Mouse (Mus musculus): ENCODE results near the gene Tbc1d14. TPM values are rescaled to one million over a fixed set of nuclear protein-coding genes. Genes with fewer than 3 reads are reported as not detected.

Gene Tbc1d14
- polyA plus RNA-seq, 1 experiment from 2014 or later: 26.0 TPM

DNA sequence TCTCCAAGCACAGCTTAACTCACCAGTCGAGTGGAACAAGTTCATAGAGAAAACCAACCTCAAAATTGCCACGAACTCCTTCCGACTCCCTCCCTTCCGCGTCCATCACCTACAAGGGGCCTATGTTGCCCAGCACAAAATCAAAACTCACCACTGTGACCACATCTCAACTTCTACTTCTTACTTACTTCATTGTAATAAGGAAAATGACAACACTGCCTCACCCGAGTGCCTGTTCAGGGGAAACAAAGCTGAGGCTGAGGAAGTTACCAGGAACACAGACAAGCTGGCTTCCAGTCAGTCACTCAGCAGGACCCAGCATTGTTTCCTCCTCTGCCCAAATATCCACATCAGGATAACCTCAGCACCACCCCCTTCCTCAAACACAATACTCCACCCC, 29.3 kb downstream of the Tbc1d14 start:
- ATAC-seq (replicated peaks; ENCODE audit: low FRiP score): no peak
- no peaks in the 10 kb centered on the region for H3K36me3 ChIP-seq (ENCODE audit: control insufficient read depth, insufficient read depth, low read length)
- peaks cover 41% of the 10 kb centered on the region for H3K4me1 ChIP-seq (replicated peaks; ENCODE audit: control insufficient read depth, insufficient read depth, low read length)
- no peak overlapping the region for H3K27ac ChIP-seq (ENCODE audit: low read depth, low read length)
- 71% methylated on average over 6 of the region's 6 CpGs for WGBS
- no peak overlapping the region for H3K9ac ChIP-seq (ENCODE audit: low read depth, low read length)
- no peaks in the 10 kb centered on the region for H3K27me3 ChIP-seq (replicated peaks; ENCODE audit: control insufficient read depth, insufficient read depth, low read length)
- no peaks in the 10 kb centered on the region for H3K9me3 ChIP-seq (ENCODE audit: control insufficient read depth, low read length)
- H3K4me3 ChIP-seq (ENCODE audit: low read depth, low read length): no peak overlapping the region
- DNase-seq (ENCODE audit: low spot score): no peak
- no peak overlapping the region for H3K4me2 ChIP-seq

DNA sequence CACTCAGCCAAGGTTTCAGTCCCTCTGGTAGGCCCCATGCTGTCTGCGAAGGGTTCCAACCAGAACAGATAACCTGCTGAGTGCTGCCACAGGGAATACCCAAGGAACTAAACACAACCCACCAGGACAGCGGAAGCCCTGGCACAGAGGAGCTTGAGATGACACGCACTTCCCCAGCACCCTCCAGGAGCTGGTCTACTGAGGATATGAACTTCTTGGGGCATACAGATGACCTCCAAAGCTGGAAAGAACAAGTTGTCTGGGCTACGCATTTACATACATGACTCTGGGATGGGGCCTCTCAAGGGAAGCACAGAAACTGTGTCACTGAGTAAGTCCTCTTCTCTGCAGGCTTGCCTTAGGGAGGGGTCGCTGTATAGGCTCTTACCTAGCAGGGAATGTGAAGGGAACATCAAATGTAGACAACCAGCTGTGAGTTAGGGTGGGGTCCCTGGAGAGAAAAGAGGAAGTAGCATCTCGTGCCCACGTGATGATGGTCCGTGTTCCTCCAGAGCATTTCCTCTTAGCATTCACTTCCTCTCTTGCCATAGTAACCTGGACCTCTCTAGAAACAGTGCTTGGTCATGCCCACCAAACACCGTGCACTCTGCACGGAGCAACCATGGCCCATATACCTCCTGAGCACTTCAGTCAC, 30.2 kb downstream of the Tbc1d14 start:
- no peaks in the 10 kb centered on the region for H3K9me3 ChIP-seq (ENCODE audit: control insufficient read depth, low read length)
- no peak for DNase-seq (ENCODE audit: low spot score)
- no peaks in the 10 kb centered on the region for H3K36me3 ChIP-seq (ENCODE audit: control insufficient read depth, insufficient read depth, low read length)
- H3K4me2 ChIP-seq: no peak overlapping the region
- H3K4me3 ChIP-seq (ENCODE audit: low read depth, low read length): no peak overlapping the region
- no peaks in the 10 kb centered on the region for H3K27me3 ChIP-seq (replicated peaks; ENCODE audit: control insufficient read depth, insufficient read depth, low read length)
- peak overlapping the region; percentile 5; the same call in 1 of the 2 replicates for H3K27ac ChIP-seq (ENCODE audit: low read depth, low read length)
- peaks cover 38% of the 10 kb centered on the region for H3K4me1 ChIP-seq (replicated peaks; ENCODE audit: control insufficient read depth, insufficient read depth, low read length)
- peak; percentile 30 for ATAC-seq (replicated peaks; ENCODE audit: low FRiP score)
- H3K9ac ChIP-seq (ENCODE audit: low read depth, low read length): no peak overlapping the region
- WGBS: 56% methylated on average over 10 of the region's 10 CpGs

DNA sequence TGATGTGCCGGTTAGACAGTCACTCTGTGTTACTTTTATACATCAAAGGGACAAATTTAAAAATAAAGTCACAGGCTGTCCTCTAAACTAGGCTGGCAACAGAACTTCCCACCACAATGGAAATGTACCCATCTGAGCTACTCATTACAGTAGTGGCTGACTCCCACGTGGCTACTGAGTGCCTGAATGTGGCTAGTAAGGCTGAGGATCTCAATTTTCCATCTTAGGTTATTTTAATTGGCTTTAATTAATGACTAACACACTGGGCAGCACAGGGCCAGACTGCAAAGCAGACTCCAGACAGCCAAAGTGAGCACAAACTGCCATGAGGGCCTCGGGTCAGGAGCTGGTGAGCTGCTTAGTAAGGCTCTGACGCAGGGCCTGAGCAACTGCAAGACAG, 31.6 kb downstream of the Tbc1d14 start:
- Histone ChIP-seq H3K4me2 (no peak overlapping the region), H3K27me3 (replicated peaks; ENCODE audit: control insufficient read depth, insufficient read depth, low read length) (no peaks in the 10 kb centered on the region), H3K9ac (ENCODE audit: low read depth, low read length) (no peak overlapping the region), H3K36me3 (ENCODE audit: control insufficient read depth, insufficient read depth, low read length) (no peaks in the 10 kb centered on the region), H3K4me3 (ENCODE audit: low read depth, low read length) (no peak overlapping the region), H3K9me3 (ENCODE audit: control insufficient read depth, low read length) (no peaks in the 10 kb centered on the region), H3K27ac (ENCODE audit: low read depth, low read length) (no peak overlapping the region), H3K4me1 (replicated peaks; ENCODE audit: control insufficient read depth, insufficient read depth, low read length) (peaks cover 41% of the 10 kb centered on the region)
- ATAC-seq (replicated peaks; ENCODE audit: low FRiP score) (no peak), DNase-seq (ENCODE audit: low spot score) (no peak)
- 86% methylated on average over 4 of the region's 4 CpGs for WGBS

DNA sequence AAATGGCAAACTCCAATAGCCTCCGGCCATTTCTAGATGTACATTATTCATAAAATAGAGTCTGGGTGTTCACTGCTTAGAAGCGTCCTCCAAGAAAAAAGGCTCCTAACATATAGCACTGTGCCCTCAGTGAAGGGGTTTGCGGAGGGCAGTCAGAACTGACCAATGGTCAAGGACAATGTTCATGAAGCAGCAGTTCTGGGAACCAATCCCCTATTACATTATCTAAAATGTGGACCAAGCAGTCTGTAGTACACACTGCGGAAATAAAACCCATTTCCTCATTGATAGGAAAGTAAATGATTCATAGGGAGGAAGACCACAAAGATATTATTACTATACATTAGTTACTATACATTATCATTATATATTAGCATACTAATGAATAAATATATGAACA, 32.6 kb downstream of the Tbc1d14 start:
- H3K27me3 ChIP-seq (replicated peaks; ENCODE audit: control insufficient read depth, insufficient read depth, low read length): no peaks in the 10 kb centered on the region
- H3K27ac ChIP-seq (ENCODE audit: low read depth, low read length): no peak overlapping the region
- no peaks in the 10 kb centered on the region for H3K9me3 ChIP-seq (ENCODE audit: control insufficient read depth, low read length)
- no peaks in the 10 kb centered on the region for H3K36me3 ChIP-seq (ENCODE audit: control insufficient read depth, insufficient read depth, low read length)
- no peak overlapping the region for H3K4me2 ChIP-seq
- peaks cover 41% of the 10 kb centered on the region for H3K4me1 ChIP-seq (replicated peaks; ENCODE audit: control insufficient read depth, insufficient read depth, low read length)
- no peak for DNase-seq (ENCODE audit: low spot score)
- H3K4me3 ChIP-seq (ENCODE audit: low read depth, low read length): no peak overlapping the region
- WGBS: 87% methylated on average over 4 of the region's 4 CpGs
- no peak for ATAC-seq (replicated peaks; ENCODE audit: low FRiP score)
- no peak overlapping the region for H3K9ac ChIP-seq (ENCODE audit: low read depth, low read length)

DNA sequence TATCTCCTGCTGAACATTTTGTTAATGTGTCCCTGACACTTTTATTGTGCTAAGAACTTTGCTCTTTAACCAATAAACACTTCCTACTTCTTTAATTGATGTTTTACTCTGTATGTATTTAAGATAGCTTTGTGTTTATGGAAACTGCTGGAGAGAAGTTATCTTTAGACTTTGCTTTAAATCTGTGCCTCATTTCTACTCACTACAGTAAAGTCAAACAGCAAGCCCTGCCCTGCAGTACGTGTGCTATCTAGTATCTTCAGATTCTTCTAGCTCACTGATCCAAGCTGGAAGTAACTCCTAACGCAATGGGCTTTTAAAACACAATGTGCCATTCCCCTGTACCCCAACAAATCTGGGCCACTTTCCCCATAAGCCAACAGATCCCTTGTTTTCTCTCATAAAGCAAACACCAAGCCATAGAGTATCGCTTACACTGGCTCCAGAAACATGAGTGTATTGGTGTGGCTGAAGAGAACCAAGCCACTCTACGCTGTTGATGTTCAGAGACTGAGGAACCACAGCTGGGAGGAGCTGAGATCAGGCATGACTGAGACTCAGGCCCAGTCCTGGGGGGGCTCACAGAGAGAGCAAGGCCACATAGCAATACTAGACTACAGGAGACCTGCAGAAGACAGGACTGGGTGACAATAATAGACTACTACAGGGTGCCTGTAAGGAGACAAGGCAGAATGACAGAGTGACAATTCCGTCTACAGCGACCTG, 33.4 kb downstream of the Tbc1d14 start:
- Histone ChIP-seq H3K4me3 (ENCODE audit: low read depth, low read length) (no peak overlapping the region), H3K27ac (ENCODE audit: low read depth, low read length) (no peak overlapping the region), H3K27me3 (replicated peaks; ENCODE audit: control insufficient read depth, insufficient read depth, low read length) (no peaks in the 10 kb centered on the region), H3K36me3 (ENCODE audit: control insufficient read depth, insufficient read depth, low read length) (no peaks in the 10 kb centered on the region), H3K9ac (ENCODE audit: low read depth, low read length) (no peak overlapping the region), H3K4me2 (no peak overlapping the region), H3K9me3 (ENCODE audit: control insufficient read depth, low read length) (no peaks in the 10 kb centered on the region), H3K4me1 (replicated peaks; ENCODE audit: control insufficient read depth, insufficient read depth, low read length) (peaks cover 36% of the 10 kb centered on the region)
- WGBS: 77% methylated on average over 6 of the region's 6 CpGs
- no peak for DNase-seq (ENCODE audit: low spot score)
- ATAC-seq (replicated peaks; ENCODE audit: low FRiP score): no peak

DNA sequence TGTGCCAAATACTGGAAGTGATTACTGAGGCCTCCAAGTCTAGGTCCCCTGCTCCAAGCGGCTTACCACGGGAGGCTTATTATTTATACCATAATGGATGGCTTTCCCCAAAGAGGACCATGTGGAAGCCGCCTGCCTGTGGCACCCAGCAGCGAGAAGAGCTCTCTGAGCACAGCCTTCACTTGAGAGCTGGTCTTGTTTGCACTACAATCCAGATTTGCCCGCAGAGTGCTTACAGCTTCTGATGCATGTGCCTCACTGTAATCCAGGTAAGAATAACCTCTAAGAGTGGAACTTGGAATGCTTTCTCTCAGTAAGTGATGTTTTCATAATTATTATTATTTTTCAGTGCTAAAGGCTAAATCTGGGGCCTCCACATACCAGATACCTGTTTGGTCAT, 34.0 kb downstream of the Tbc1d14 start:
- 90% methylated on average over 5 of the region's 5 CpGs for WGBS
- Histone ChIP-seq H3K4me1 (replicated peaks; ENCODE audit: control insufficient read depth, insufficient read depth, low read length) (peaks cover 33% of the 10 kb centered on the region), H3K27ac (ENCODE audit: low read depth, low read length) (no peak overlapping the region), H3K27me3 (replicated peaks; ENCODE audit: control insufficient read depth, insufficient read depth, low read length) (no peaks in the 10 kb centered on the region), H3K4me2 (no peak overlapping the region), H3K9ac (ENCODE audit: low read depth, low read length) (no peak overlapping the region), H3K4me3 (ENCODE audit: low read depth, low read length) (no peak overlapping the region), H3K9me3 (ENCODE audit: control insufficient read depth, low read length) (no peaks in the 10 kb centered on the region), H3K36me3 (ENCODE audit: control insufficient read depth, insufficient read depth, low read length) (no peaks in the 10 kb centered on the region)
- DNase-seq (ENCODE audit: low spot score): no peak
- ATAC-seq (replicated peaks; ENCODE audit: low FRiP score): no peak

DNA sequence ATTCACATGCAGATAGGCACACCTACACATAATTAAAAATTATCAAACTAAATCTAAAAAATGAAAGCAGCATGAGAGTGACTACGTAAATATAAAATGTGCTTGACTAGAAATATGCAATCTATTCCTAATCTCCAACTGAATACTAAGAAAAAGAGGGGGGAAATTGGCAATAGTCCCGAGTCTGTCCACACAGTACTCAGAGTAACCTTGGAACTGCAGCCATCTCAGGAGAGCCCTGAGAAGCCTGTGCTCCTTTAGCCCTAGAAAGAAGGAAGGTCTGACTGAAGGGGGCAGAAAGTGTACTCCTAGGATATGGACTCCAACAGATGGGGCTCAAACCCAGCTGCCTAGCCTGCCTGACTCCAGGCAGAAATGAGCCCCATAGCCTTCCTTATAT, 34.5 kb downstream of the Tbc1d14 start:
- no peak overlapping the region for H3K4me3 ChIP-seq (ENCODE audit: low read depth, low read length)
- no peak for ATAC-seq (replicated peaks; ENCODE audit: low FRiP score)
- no peak overlapping the region for H3K4me2 ChIP-seq
- H3K4me1 ChIP-seq (replicated peaks; ENCODE audit: control insufficient read depth, insufficient read depth, low read length): peaks cover 31% of the 10 kb centered on the region
- no peaks in the 10 kb centered on the region for H3K36me3 ChIP-seq (ENCODE audit: control insufficient read depth, insufficient read depth, low read length)
- no peaks in the 10 kb centered on the region for H3K9me3 ChIP-seq (ENCODE audit: control insufficient read depth, low read length)
- H3K27ac ChIP-seq (ENCODE audit: low read depth, low read length): no peak overlapping the region
- no peak overlapping the region for H3K9ac ChIP-seq (ENCODE audit: low read depth, low read length)
- no peaks in the 10 kb centered on the region for H3K27me3 ChIP-seq (replicated peaks; ENCODE audit: control insufficient read depth, insufficient read depth, low read length)
- WGBS: 76% methylated on average over 2 of the region's 2 CpGs
- DNase-seq (ENCODE audit: low spot score): no peak

DNA sequence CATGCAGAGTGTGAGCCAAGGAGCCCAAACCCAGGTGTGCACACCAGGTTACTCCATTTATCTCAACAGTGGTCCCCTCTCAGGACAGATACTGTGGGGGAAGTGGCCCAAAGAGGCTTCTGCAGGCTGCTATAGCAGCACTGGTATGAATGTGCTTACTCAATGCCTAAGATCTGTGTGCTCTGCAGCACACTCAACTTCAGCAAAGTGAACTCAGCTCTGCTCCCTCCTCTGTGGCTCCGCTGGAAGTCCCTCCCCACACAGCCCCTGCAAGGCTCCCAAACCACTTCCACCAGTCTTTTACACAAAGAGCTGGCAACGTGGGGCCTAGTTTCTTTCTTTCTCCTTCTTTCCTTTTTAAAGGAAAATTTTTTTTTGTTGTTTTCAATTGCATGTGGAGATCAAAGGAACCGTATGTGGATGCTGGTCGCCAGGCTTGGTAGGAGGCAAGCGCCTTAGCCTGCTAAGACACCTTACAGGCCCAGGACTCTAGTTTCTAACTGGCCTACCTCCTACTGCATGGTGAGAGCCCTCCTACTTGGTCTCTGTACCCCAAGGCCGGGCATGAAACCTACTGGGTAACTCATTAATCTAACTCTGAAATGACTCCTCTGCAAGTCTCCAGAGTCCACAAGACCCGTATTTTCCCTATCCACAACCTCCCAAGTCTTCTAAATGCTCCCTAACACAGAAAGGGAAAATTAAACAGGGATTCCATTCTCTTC, 35.3 kb downstream of the Tbc1d14 start:
- Histone ChIP-seq H3K4me3 (ENCODE audit: low read depth, low read length) (no peak overlapping the region), H3K27ac (ENCODE audit: low read depth, low read length) (peak overlapping the region; percentile 58), H3K9me3 (ENCODE audit: control insufficient read depth, low read length) (no peaks in the 10 kb centered on the region), H3K9ac (ENCODE audit: low read depth, low read length) (peak overlapping the region; percentile 13; the same call in 1 of the 2 replicates), H3K36me3 (ENCODE audit: control insufficient read depth, insufficient read depth, low read length) (no peaks in the 10 kb centered on the region), H3K4me2 (peak overlapping the region; percentile 10; the same call in 1 of the 2 replicates), H3K27me3 (replicated peaks; ENCODE audit: control insufficient read depth, insufficient read depth, low read length) (no peaks in the 10 kb centered on the region), H3K4me1 (replicated peaks; ENCODE audit: control insufficient read depth, insufficient read depth, low read length) (peaks cover 24% of the 10 kb centered on the region)
- 0 out of 2 replicates have a peak, but pooled peaks have one; percentile 38 for ATAC-seq (replicated peaks; ENCODE audit: low FRiP score)
- WGBS: 53% methylated on average over 7 of the region's 7 CpGs
- DNase-seq (ENCODE audit: low spot score): no peak
